Mouse (Mus musculus): ENCODE measurements around the gene Olfr1269.
A peak's percentile ranks its signal among the peaks of the same experiment; 100 is the strongest.

Olfr1269 gene

DNA sequence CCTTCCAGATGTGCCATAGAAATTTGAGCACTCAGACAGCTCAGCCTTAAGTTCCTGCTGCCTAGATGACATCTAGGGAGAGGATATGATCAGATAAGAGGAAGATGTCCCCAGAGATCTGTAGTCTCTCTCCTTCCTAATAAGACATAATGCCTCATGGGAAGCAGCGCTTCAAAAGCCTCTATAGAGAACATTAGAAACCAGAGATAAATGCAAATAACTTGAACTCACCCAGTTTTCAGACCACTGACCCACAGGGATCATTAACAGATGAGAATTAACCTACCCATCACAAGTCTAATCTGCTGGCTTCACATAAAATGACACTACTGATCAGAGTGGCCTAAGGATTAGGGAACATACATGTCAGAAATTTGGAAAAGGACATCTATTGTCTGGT, at the start of gene Olfr1269:
Gene Olfr1269, minus strand, starts transcription at position 101 of the 400 bp plus-strand sequence.
- DNase-seq (ENCODE audit: low read depth, low spot score), result no peak

DNA sequence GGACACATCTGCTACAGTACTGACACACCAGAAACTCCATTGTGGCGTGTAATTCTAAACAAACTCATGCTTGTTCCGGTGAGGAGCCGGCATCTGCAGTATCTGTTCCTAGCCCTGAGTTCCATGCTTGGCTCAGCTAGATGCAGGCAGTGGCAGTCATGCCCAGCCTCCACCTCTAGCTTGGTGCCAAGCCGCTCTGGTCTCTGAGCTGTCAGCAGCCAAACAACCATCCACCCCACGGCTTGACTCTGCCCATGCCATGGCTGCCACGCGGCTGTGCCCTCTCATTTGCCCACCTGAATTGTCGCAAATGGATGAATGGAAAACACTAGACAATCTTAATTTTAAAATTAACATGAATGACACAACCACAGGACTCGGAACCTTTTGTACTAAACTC, 32.7 kb upstream of the Olfr1269 start:
- DNase-seq (ENCODE audit: low read depth, low spot score), result no peak

DNA sequence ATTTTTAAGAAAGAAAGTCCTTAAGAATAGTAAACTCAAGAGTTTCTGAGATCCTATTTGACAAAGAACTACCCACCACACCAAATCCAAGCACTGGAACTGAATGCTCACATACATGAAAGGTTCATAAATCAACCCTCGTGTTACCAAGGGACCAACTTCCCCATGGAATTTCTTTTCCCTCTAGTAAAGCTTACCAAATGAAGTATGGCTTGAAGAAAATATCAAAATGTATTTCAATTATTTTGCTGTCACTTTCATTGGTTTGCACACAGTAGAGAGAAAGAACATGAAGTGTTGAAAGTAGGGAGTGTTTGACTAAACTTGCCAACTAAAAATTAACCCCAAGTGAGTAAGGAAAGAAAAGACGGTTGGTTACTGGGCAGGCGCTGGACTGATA, 31.8 kb upstream of the Olfr1269 start, which contains the start of gene Olfr1270:
Gene Olfr1270, minus strand, starts transcription at position 101 of the 400 bp plus-strand sequence.
- DNase-seq (ENCODE audit: low read depth, low spot score), result no peak

DNA sequence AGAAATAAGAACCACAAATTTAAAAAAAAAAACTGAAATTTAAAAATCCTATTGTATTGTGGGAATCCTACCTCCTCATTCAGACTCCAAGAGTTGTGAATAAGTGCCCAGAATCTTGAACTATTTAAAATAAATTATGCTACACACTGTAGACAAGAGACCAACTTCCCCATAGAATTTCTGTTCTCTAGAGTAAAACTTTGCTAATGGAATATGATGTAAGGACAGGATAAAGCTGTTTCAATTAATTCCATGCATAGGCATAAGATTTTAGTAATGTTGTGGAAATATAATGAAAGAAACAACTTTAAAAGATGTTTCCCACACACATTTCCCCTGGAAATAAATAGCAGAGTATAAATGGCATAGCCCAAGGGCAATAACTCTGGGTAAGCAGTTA, 21.0 kb upstream of the Olfr1269 start, which contains the start of gene Olfr32:
Gene Olfr32, minus strand, starts transcription at position 101 of the 400 bp plus-strand sequence.
- DNase-seq (ENCODE audit: low read depth, low spot score), result no peak

DNA sequence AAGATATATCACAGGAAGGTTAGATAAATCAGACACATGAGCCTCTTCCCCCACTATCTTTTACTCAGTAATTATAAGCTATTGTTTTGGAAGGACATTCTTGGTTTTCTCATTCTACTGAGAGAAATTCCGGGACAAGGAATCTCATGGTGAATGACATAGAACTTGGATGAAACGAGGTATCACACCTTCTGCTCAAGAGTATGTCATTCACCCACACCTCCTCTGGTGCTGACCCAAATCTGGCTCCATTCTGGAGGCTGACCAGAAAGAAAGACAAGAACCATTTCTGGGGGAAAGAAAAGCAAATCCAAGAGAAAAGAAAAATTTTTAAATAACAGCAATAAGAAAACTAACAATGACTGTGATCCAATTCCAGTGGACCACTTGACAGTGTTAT, 51.1 kb downstream of the Olfr1269 start:
- peak; percentile 17 for DNase-seq (ENCODE audit: low read depth, low spot score)

Data from brain, adult 2 months (tissue).